Mouse (Mus musculus): ENCODE data around the gene Gm20521. TPM values are rescaled to one million over a fixed set of nuclear protein-coding genes. Genes with fewer than 3 reads are reported as not detected.

Gene Gm20521
- polyA plus RNA-seq (2015; fragmentation: Nextera tagmentation; extraction: Ambion mirVana): not detected in 2 replicates

DNA sequence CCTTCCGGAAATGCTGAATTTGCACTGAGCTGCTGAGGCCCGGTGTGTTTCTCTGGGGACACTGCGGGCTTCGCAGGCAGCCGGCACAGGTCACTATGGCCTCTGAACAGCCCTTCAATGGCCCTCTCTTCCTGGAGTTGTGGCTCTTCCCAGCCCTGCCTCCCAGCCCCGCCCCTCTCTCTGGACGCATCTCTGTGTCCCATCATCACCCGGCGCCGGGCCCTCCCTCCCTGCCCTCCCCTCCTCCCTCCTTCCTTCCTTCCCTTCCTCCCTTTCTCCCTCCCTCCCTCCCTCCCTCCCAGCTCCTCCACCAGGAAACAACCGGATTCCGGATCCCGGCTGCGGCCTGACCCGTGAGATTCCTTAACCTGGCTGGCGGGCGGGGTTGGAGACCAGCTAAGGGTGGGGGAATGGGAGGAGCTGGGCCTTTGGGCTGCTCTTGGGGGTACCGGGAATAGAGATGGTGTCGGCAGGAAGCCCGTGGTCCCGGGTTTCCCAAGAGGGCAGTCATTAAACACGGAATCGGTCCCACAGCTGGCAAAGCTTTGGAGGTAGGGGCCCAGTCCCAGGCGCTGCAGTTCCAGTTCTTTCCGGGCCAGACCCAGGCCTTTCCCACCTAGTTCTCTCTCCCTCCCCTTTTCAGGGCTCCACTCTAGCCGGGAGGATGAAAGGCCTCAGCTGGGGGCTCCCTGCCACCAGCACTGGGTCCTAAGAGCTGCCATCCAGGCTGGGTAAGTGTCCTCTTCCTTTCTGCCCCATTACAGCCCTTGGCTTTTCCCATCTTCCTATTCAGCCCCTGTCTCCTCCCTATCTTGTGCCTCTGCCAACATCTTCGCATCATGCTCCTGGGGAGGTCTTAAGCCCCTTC is at the start of gene Gm20521, which contains the start of gene Bcl2l2:
Gm20521 (plus strand) TSS at position 288 of the 868 bp plus-strand sequence.
Bcl2l2 (plus strand) TSS at position 224 of the 868 bp plus-strand sequence.
- H3K27me3 ChIP-seq: 0 out of 2 replicates have a peak, but pooled peaks cover under 1% of the 10 kb centered on the region
- ATAC-seq (ENCODE audit: insufficient number of reproducible peaks, low FRiP score, low TSS enrichment, low read depth): peak; percentile 91
- H3K9me3 ChIP-seq (replicated peaks): no peaks in the 10 kb centered on the region
- peak within 1 kb of the TSS; percentile 95 for H3K27ac ChIP-seq (replicated peaks)
- peak within 1 kb of the TSS; percentile 70 for H3K4me3 ChIP-seq (replicated peaks)
- peak within 1 kb of the TSS; percentile 77 for H3K4me2 ChIP-seq (replicated peaks)
- H3K4me1 ChIP-seq: peaks cover 24% of the 10 kb centered on the region
- peaks cover 17% of the 10 kb centered on the region; the same call in 1 of the 2 replicates for H3K36me3 ChIP-seq
- under 1% methylated on average over 27 of the region's 27 CpGs for WGBS
- peak within 1 kb of the TSS; percentile 75 for H3K9ac ChIP-seq

- no peak for ATAC-seq (ENCODE audit: insufficient number of reproducible peaks, low FRiP score, low TSS enrichment, low read depth)
- H3K27me3 ChIP-seq: no peaks in the 10 kb centered on the region
- no peaks in the 10 kb centered on the region for H3K4me1 ChIP-seq
- no peak overlapping the region for H3K4me3 ChIP-seq (replicated peaks)
- no peaks in the 10 kb centered on the region for H3K9me3 ChIP-seq (replicated peaks)
- WGBS: 2% methylated on average over 4 of the region's 4 CpGs
- no peak overlapping the region for H3K4me2 ChIP-seq (replicated peaks)
- H3K36me3 ChIP-seq: no peaks in the 10 kb centered on the region
- no peak overlapping the region for H3K27ac ChIP-seq (replicated peaks)
- H3K9ac ChIP-seq: no peak overlapping the region
These were observed 39.8 kb upstream of the Gm20521 start for GRCm38 (mm10) chr14:54843461-54843860.

GRCm38 (mm10) chr14:54855726-54856125 is 27.5 kb upstream of the Gm20521 start:
- Histone ChIP-seq H3K4me2 (replicated peaks) (no peak overlapping the region), H3K4me1 (no peaks in the 10 kb centered on the region), H3K9ac (no peak overlapping the region), H3K27me3 (no peaks in the 10 kb centered on the region), H3K4me3 (replicated peaks) (no peak overlapping the region), H3K9me3 (replicated peaks) (no peaks in the 10 kb centered on the region), H3K36me3 (peaks cover 14% of the 10 kb centered on the region; the same call in 1 of the 2 replicates), H3K27ac (replicated peaks) (no peak overlapping the region)
- no peak for ATAC-seq (ENCODE audit: insufficient number of reproducible peaks, low FRiP score, low TSS enrichment, low read depth)
- 96% methylated on average over 3 of the region's 3 CpGs for WGBS

DNA sequence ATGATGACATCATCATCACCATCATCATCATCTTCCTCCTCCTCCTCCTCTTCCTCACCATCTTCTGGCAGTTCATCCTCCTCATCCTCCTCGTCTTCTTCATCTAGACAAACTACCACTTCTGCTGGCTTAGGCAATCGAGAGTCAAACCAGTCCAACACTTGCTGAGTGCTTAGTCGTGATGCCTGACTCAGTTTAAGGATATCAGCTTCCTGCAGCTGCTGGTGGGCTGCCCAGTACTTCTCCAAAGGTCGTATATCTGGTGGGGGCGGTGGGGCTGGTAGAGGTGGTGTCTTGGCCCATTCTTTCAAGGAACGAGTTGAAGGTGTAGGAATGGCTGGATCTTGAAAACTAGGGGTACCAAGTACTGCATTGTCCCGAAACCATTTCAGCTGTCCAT is 26.5 kb upstream of the Gm20521 start:
- H3K4me3 ChIP-seq (replicated peaks): no peak overlapping the region
- 86% methylated on average over 7 of the region's 7 CpGs for WGBS
- ATAC-seq (ENCODE audit: insufficient number of reproducible peaks, low FRiP score, low TSS enrichment, low read depth): no peak
- H3K9me3 ChIP-seq (replicated peaks): no peaks in the 10 kb centered on the region
- peaks cover 14% of the 10 kb centered on the region; the same call in 1 of the 2 replicates for H3K36me3 ChIP-seq
- H3K4me2 ChIP-seq (replicated peaks): no peak overlapping the region
- H3K9ac ChIP-seq: no peak overlapping the region
- no peak overlapping the region for H3K27ac ChIP-seq (replicated peaks)
- H3K4me1 ChIP-seq: no peaks in the 10 kb centered on the region
- no peaks in the 10 kb centered on the region for H3K27me3 ChIP-seq

- H3K9ac ChIP-seq: no peak overlapping the region
- ATAC-seq (ENCODE audit: insufficient number of reproducible peaks, low FRiP score, low TSS enrichment, low read depth): no peak
- H3K9me3 ChIP-seq (replicated peaks): no peaks in the 10 kb centered on the region
- H3K4me2 ChIP-seq (replicated peaks): no peak overlapping the region
- peaks cover 14% of the 10 kb centered on the region; the same call in 1 of the 2 replicates for H3K36me3 ChIP-seq
- no peaks in the 10 kb centered on the region for H3K27me3 ChIP-seq
- no peak overlapping the region for H3K4me3 ChIP-seq (replicated peaks)
- WGBS: 91% methylated on average over 9 of the region's 9 CpGs
- H3K4me1 ChIP-seq: no peaks in the 10 kb centered on the region
- H3K27ac ChIP-seq (replicated peaks): no peak overlapping the region
These were observed 25.4 kb upstream of the Gm20521 start for GRCm38 (mm10) chr14:54857891-54858290.

- Histone ChIP-seq H3K27me3 (no peaks in the 10 kb centered on the region), H3K4me2 (replicated peaks) (no peak overlapping the region), H3K27ac (replicated peaks) (no peak overlapping the region), H3K9ac (no peak overlapping the region), H3K4me3 (replicated peaks) (no peak overlapping the region), H3K4me1 (peaks cover 8% of the 10 kb centered on the region; the same call in 1 of the 2 replicates), H3K36me3 (peaks cover 14% of the 10 kb centered on the region; the same call in 1 of the 2 replicates), H3K9me3 (replicated peaks) (no peaks in the 10 kb centered on the region)
- no peak for ATAC-seq (ENCODE audit: insufficient number of reproducible peaks, low FRiP score, low TSS enrichment, low read depth)
- 34% methylated on average over 2 of the region's 2 CpGs for WGBS
These were observed 22.7 kb upstream of the Gm20521 start for GRCm38 (mm10) chr14:54860511-54860910.

- H3K27me3 ChIP-seq: no peaks in the 10 kb centered on the region
- H3K27ac ChIP-seq (replicated peaks): peak overlapping the region; percentile 69
- under 1% methylated on average over 56 of the region's 56 CpGs for WGBS
- peak overlapping the region; percentile 97 for H3K4me3 ChIP-seq (replicated peaks)
- peaks cover 8% of the 10 kb centered on the region; the same call in 1 of the 2 replicates for H3K4me1 ChIP-seq
- H3K9me3 ChIP-seq (replicated peaks): no peaks in the 10 kb centered on the region
- H3K4me2 ChIP-seq (replicated peaks): peak overlapping the region; percentile 81
- ATAC-seq (ENCODE audit: insufficient number of reproducible peaks, low FRiP score, low TSS enrichment, low read depth): peak; percentile 100
- no peaks in the 10 kb centered on the region for H3K36me3 ChIP-seq
- H3K9ac ChIP-seq: peak overlapping the region; percentile 91
These were observed 19.5 kb upstream of the Gm20521 start for GRCm38 (mm10) chr14:54863501-54864312.

GRCm38 (mm10) chr14:54864313-54865036 is 18.8 kb upstream of the Gm20521 start:
- Histone ChIP-seq H3K36me3 (no peaks in the 10 kb centered on the region), H3K4me3 (replicated peaks) (peak overlapping the region; percentile 97), H3K27me3 (no peaks in the 10 kb centered on the region), H3K9me3 (replicated peaks) (no peaks in the 10 kb centered on the region), H3K27ac (replicated peaks) (peak overlapping the region; percentile 69), H3K4me1 (peaks cover 8% of the 10 kb centered on the region; the same call in 1 of the 2 replicates), H3K9ac (peak overlapping the region; percentile 91), H3K4me2 (replicated peaks) (peak overlapping the region; percentile 81)
- 0 out of 2 replicates have a peak, but pooled peaks have one; percentile 8 for ATAC-seq (ENCODE audit: insufficient number of reproducible peaks, low FRiP score, low TSS enrichment, low read depth)
- 13% methylated on average over 21 of the region's 21 CpGs for WGBS

- H3K9ac ChIP-seq: no peak overlapping the region
- H3K36me3 ChIP-seq: no peaks in the 10 kb centered on the region
- peaks cover 8% of the 10 kb centered on the region; the same call in 1 of the 2 replicates for H3K4me1 ChIP-seq
- no peaks in the 10 kb centered on the region for H3K9me3 ChIP-seq (replicated peaks)
- no peak for ATAC-seq (ENCODE audit: insufficient number of reproducible peaks, low FRiP score, low TSS enrichment, low read depth)
- 76% methylated on average over 5 of the region's 5 CpGs for WGBS
- H3K4me3 ChIP-seq (replicated peaks): no peak overlapping the region
- no peak overlapping the region for H3K27ac ChIP-seq (replicated peaks)
- no peaks in the 10 kb centered on the region for H3K27me3 ChIP-seq
- no peak overlapping the region for H3K4me2 ChIP-seq (replicated peaks)
These were observed 17.6 kb upstream of the Gm20521 start for GRCm38 (mm10) chr14:54865626-54866025.

DNA sequence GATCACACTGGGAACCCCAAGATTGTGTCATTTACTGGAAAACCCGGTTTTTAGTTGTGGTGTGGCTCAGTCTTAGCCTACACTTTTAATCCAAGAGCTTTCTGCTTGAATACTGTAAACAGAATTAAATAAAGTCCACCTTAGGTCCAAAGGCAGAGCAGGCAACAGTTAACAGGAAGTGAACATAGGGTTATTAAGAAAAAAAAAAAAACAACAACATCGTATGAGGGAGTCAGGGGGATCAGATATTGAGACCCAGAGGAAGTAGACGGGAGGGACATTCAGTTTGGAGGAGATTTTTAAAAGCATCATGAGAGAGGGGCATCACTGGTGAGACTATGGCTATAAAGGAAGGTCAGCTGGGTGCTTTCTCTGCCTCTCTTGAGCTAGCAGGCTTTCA is 17.0 kb upstream of the Gm20521 start:
- Histone ChIP-seq H3K27ac (replicated peaks) (no peak overlapping the region), H3K4me2 (replicated peaks) (no peak overlapping the region), H3K4me1 (peaks cover 8% of the 10 kb centered on the region; the same call in 1 of the 2 replicates), H3K9me3 (replicated peaks) (no peaks in the 10 kb centered on the region), H3K36me3 (no peaks in the 10 kb centered on the region), H3K9ac (no peak overlapping the region), H3K27me3 (no peaks in the 10 kb centered on the region), H3K4me3 (replicated peaks) (no peak overlapping the region)
- WGBS: 46% methylated on average over 3 of the region's 3 CpGs
- ATAC-seq (ENCODE audit: insufficient number of reproducible peaks, low FRiP score, low TSS enrichment, low read depth): no peak
